Mouse (Mus musculus): ENCODE measurements around the gene Tlr12.

Gene Tlr12

GRCm38 (mm10) chr4:128618963-128619362, 544 bp upstream of the Tlr12 start:
- in situ Hi-C loops (cut with MseI, MboI), result no loop called here

GRCm38 (mm10) chr4:128617363-128618120, 877 bp downstream of the Tlr12 start:
- in situ Hi-C loops (cut with MseI, MboI), result no loop called here

GRCm38 (mm10) chr4:128615761-128616160, 2.7 kb downstream of the Tlr12 start:
- in situ Hi-C loops (cut with MseI, MboI), result no loop called here

- in situ Hi-C loops (cut with MseI, MboI), result loop anchor here (5.0 kb wide), 1 partner anchor 94 kb away; no protein-coding TSS in a partner anchor
Observed at GRCm38 (mm10) chr4:128613326-128613725, 5.1 kb downstream of the Tlr12 start.

- in situ Hi-C loops (cut with MseI, MboI), result loop anchor here (5.0 kb wide), 1 partner anchor 96 kb away; no protein-coding TSS in a partner anchor
Observed at GRCm38 (mm10) chr4:128611726-128612125, 6.7 kb downstream of the Tlr12 start.

GRCm38 (mm10) chr4:128610706-128611105, 7.7 kb downstream of the Tlr12 start:
- in situ Hi-C loops (cut with MseI, MboI), result loop anchor here (5.0 kb wide), 1 partner anchor 97 kb away; no protein-coding TSS in a partner anchor

GRCm38 (mm10) chr4:128609925-128610402, 8.5 kb downstream of the Tlr12 start, which contains the start of gene Zscan20:
Zscan20 (minus strand) TSS chr4:128610098.
- in situ Hi-C loops (cut with MseI, MboI), result loop anchor here (5.0 kb wide), 1 partner anchor 97 kb away; no protein-coding TSS in a partner anchor

GRCm38 (mm10) chr4:128609276-128609924, 9.0 kb downstream of the Tlr12 start:
- in situ Hi-C loops (cut with MseI, MboI), result no loop called here

- in situ Hi-C loops (cut with MseI, MboI), result no loop called here
Observed at GRCm38 (mm10) chr4:128607661-128608060, 10.8 kb downstream of the Tlr12 start.

GRCm38 (mm10) chr4:128606586-128606985, 11.8 kb downstream of the Tlr12 start:
- in situ Hi-C loops (cut with MseI, MboI), result no loop called here

- in situ Hi-C loops (cut with MseI, MboI), result no loop called here
Observed at GRCm38 (mm10) chr4:128597801-128598560, 20.4 kb downstream of the Tlr12 start.

GRCm38 (mm10) chr4:128594062-128594461, 24.4 kb downstream of the Tlr12 start:
- in situ Hi-C loops (cut with MseI, MboI), result no loop called here

GRCm38 (mm10) chr4:128593286-128593685, 25.1 kb downstream of the Tlr12 start:
- in situ Hi-C loops (cut with MseI, MboI), result no loop called here

GRCm38 (mm10) chr4:128579182-128579581, 39.2 kb downstream of the Tlr12 start:
- in situ Hi-C loops (cut with MseI, MboI), result no loop called here

- in situ Hi-C loops (cut with MseI, MboI), result no loop called here
Observed at GRCm38 (mm10) chr4:128575811-128576210, 42.6 kb downstream of the Tlr12 start.

All from mouse trophoblast stem cell (cell line).